Mouse (Mus musculus) embryonic facial prominence, embryonic 12.5 days (tissue): Measurements from ENCODE around the gene Arhgap19. TPM values are rescaled to one million over a fixed set of nuclear protein-coding genes. Genes with fewer than 3 reads are reported as not detected.

ENCODE experiments used
- ATAC-seq: fragments of 200-750 bp; cut with Nextera tagmentation; 2 replicates; pipeline ENCODE4 v1.8.0; 2017; ENCODE audit not compliant: insufficient number of reproducible peaks, insufficient read depth, low FRiP score, low TSS enrichment
- H3K27ac ChIP-seq: fragments of 300-500 bp; sonication (generic); 2 replicates; pipeline ENCODE4 v1.5.1; 2016; ENCODE audit warnings: mild to moderate bottlenecking
- H3K27me3 ChIP-seq: fragments of 300-500 bp; sonication (generic); 2 replicates; pipeline ENCODE4 v1.6.1; 2016; ENCODE audit warnings: mild to moderate bottlenecking, moderate library complexity
- H3K36me3 ChIP-seq: fragments of 300-500 bp; sonication (generic); 2 replicates; pipeline ENCODE4 v1.6.1; 2016; ENCODE audit warnings: mild to moderate bottlenecking
- H3K4me1 ChIP-seq: fragments of 300-500 bp; sonication (generic); 2 replicates; pipeline ENCODE4 v1.6.1; 2016
- H3K4me2 ChIP-seq: fragments of 300-500 bp; sonication (generic); replicated peaks from 2 replicates; pipeline ENCODE4 v1.6.1; 2016; ENCODE audit warnings: mild to moderate bottlenecking, moderate library complexity
- H3K4me3 ChIP-seq: fragments of 300-500 bp; sonication (generic); 2 replicates; pipeline ENCODE4 v1.5.1; 2016; ENCODE audit warnings: mild to moderate bottlenecking
- H3K9ac ChIP-seq: fragments of 300-500 bp; sonication (generic); 2 replicates; pipeline ENCODE4 v1.6.1; 2016; ENCODE audit warnings: mild to moderate bottlenecking, moderate library complexity
- H3K9me3 ChIP-seq: fragments of 300-500 bp; sonication (generic); 2 replicates; pipeline ENCODE4 v1.6.1; 2016; ENCODE audit warnings: mild to moderate bottlenecking, moderate library complexity
- WGBS: fragments of 180-500 bp; shearing (Covaris S2); methylation state at CpG from one replicate; pipeline ENCODE4 v1.1.7; 2016; 5-methylcytosine and 5-hydroxymethylcytosine counted together
- polyA plus RNA-seq: library from polyadenylated mRNA; unstranded; fragments of >200 nt; fragmentation: Nextera tagmentation; extraction: Ambion mirVana; gene quantifications from 2 replicates; pipeline ENCODE4 v1.2.1, GENCODE M21; 2016

Gene Arhgap19
- polyA plus RNA-seq, 1 experiment from 2014 or later = 33.1 TPM

GRCm38 (mm10) chr19:41830106-41831031, 28.5 kb upstream of the Arhgap19 start:
- peak; percentile 37; the same call in 1 of the 2 replicates for ATAC-seq
- peak overlapping the region; percentile 99 for H3K4me2 ChIP-seq
- peak overlapping the region; percentile 74 for H3K27ac ChIP-seq
- peak overlapping the region; percentile 79 for H3K4me3 ChIP-seq
- no peaks in the 10 kb centered on the region for H3K9me3 ChIP-seq
- peaks cover 24% of the 10 kb centered on the region for H3K27me3 ChIP-seq
- H3K4me1 ChIP-seq = peaks cover 16% of the 10 kb centered on the region
- WGBS = under 1% methylated on average over 108 of the region's 112 CpGs
- H3K9ac ChIP-seq = peak overlapping the region; percentile 74
- no peaks in the 10 kb centered on the region for H3K36me3 ChIP-seq

GRCm38 (mm10) chr19:41829381-41830105, 27.7 kb upstream of the Arhgap19 start, which contains the start of gene Frat1:
TSS of gene Frat1 (plus strand) at chr19:41829970.
- H3K4me1 ChIP-seq = peaks cover 13% of the 10 kb centered on the region
- 1% methylated on average over 39 of the region's 39 CpGs for WGBS
- H3K27ac ChIP-seq = peak within 1 kb of the TSS; percentile 74
- H3K4me3 ChIP-seq = peak within 1 kb of the TSS; percentile 79
- peaks cover 24% of the 10 kb centered on the region for H3K27me3 ChIP-seq
- peak; percentile 93 for ATAC-seq
- H3K36me3 ChIP-seq = no peaks in the 10 kb centered on the region
- peak within 1 kb of the TSS; percentile 74 for H3K9ac ChIP-seq
- no peaks in the 10 kb centered on the region for H3K9me3 ChIP-seq
- peak within 1 kb of the TSS; percentile 99 for H3K4me2 ChIP-seq

GRCm38 (mm10) chr19:41828941-41829340, 27.1 kb upstream of the Arhgap19 start:
- Histone ChIP-seq H3K4me3 (peak overlapping the region; percentile 79), H3K4me1 (peaks cover 13% of the 10 kb centered on the region), H3K9me3 (no peaks in the 10 kb centered on the region), H3K36me3 (no peaks in the 10 kb centered on the region), H3K4me2 (peak overlapping the region; percentile 99), H3K27ac (no peak overlapping the region), H3K9ac (no peak overlapping the region), H3K27me3 (peaks cover 24% of the 10 kb centered on the region)
- 74% methylated on average over 3 of the region's 3 CpGs for WGBS
- no peak for ATAC-seq

- Histone ChIP-seq H3K9ac (no peak overlapping the region), H3K36me3 (no peaks in the 10 kb centered on the region), H3K27ac (no peak overlapping the region), H3K9me3 (no peaks in the 10 kb centered on the region), H3K4me1 (peaks cover 7% of the 10 kb centered on the region), H3K4me2 (no peak overlapping the region), H3K4me3 (no peak overlapping the region), H3K27me3 (peaks cover 8% of the 10 kb centered on the region)
- 83% methylated on average over 3 of the region's 3 CpGs for WGBS
- ATAC-seq = no peak
Measured at GRCm38 (mm10) chr19:41826529-41826928, 24.7 kb upstream of the Arhgap19 start.

- no peak overlapping the region for H3K9ac ChIP-seq
- no peaks in the 10 kb centered on the region for H3K9me3 ChIP-seq
- H3K36me3 ChIP-seq = no peaks in the 10 kb centered on the region
- 82% methylated on average over 5 of the region's 5 CpGs for WGBS
- H3K27ac ChIP-seq = no peak overlapping the region
- peaks cover 8% of the 10 kb centered on the region; the same call in 1 of the 2 replicates for H3K4me1 ChIP-seq
- H3K4me3 ChIP-seq = no peak overlapping the region
- no peak for ATAC-seq
- H3K27me3 ChIP-seq = no peaks in the 10 kb centered on the region
- no peak overlapping the region for H3K4me2 ChIP-seq
Measured at GRCm38 (mm10) chr19:41824950-41825349, 23.1 kb upstream of the Arhgap19 start.

- ATAC-seq = no peak
- Histone ChIP-seq H3K4me3 (no peak overlapping the region), H3K36me3 (no peaks in the 10 kb centered on the region), H3K9ac (no peak overlapping the region), H3K9me3 (no peaks in the 10 kb centered on the region), H3K27me3 (no peaks in the 10 kb centered on the region), H3K4me2 (no peak overlapping the region), H3K27ac (no peak overlapping the region), H3K4me1 (peaks cover 7% of the 10 kb centered on the region)
- WGBS = 81% methylated on average over 1 of the region's 1 CpGs
Measured at GRCm38 (mm10) chr19:41822589-41822988, 20.7 kb upstream of the Arhgap19 start.

GRCm38 (mm10) chr19:41821436-41821835, 19.6 kb upstream of the Arhgap19 start:
- ATAC-seq = no peak
- no peak overlapping the region for H3K4me2 ChIP-seq
- WGBS = 14% methylated on average over 5 of the region's 5 CpGs

GRCm38 (mm10) chr19:41818749-41819148, 16.9 kb upstream of the Arhgap19 start:
- 81% methylated on average over 4 of the region's 4 CpGs for WGBS
- Histone ChIP-seq H3K36me3 (no peaks in the 10 kb centered on the region), H3K4me3 (no peak overlapping the region), H3K4me1 (peaks cover 19% of the 10 kb centered on the region), H3K4me2 (no peak overlapping the region), H3K27ac (no peak overlapping the region), H3K27me3 (no peaks in the 10 kb centered on the region), H3K9ac (no peak overlapping the region), H3K9me3 (no peaks in the 10 kb centered on the region)
- ATAC-seq = no peak

More at GRCm38 (mm10) chr19:41821436-41821835, 19.6 kb upstream of the Arhgap19 start:
- no peaks in the 10 kb centered on the region for H3K36me3 ChIP-seq
- H3K9me3 ChIP-seq = no peaks in the 10 kb centered on the region
- no peak overlapping the region for H3K4me3 ChIP-seq
- no peaks in the 10 kb centered on the region for H3K27me3 ChIP-seq
- peaks cover 18% of the 10 kb centered on the region for H3K4me1 ChIP-seq
- no peak overlapping the region for H3K9ac ChIP-seq
- no peak overlapping the region for H3K27ac ChIP-seq

- Histone ChIP-seq H3K27ac (peak overlapping the region; percentile 83), H3K9ac (no peak overlapping the region), H3K27me3 (no peaks in the 10 kb centered on the region), H3K9me3 (no peaks in the 10 kb centered on the region), H3K4me2 (0 out of 2 replicates have a peak overlapping the region, but pooled peaks have one; percentile 13), H3K36me3 (no peaks in the 10 kb centered on the region), H3K4me1 (peaks cover 19% of the 10 kb centered on the region), H3K4me3 (no peak overlapping the region)
- ATAC-seq = peak; percentile 77
- WGBS = 37% methylated on average over 10 of the region's 10 CpGs
Measured at GRCm38 (mm10) chr19:41817325-41817724, 15.5 kb upstream of the Arhgap19 start.

- H3K4me1 ChIP-seq = peaks cover 19% of the 10 kb centered on the region
- H3K27me3 ChIP-seq = no peaks in the 10 kb centered on the region
- H3K36me3 ChIP-seq = no peaks in the 10 kb centered on the region
- H3K4me3 ChIP-seq = no peak overlapping the region
- peak; percentile 88 for ATAC-seq
- H3K27ac ChIP-seq = peak overlapping the region; percentile 83
- WGBS = 27% methylated on average over 5 of the region's 5 CpGs
- no peak overlapping the region for H3K9ac ChIP-seq
- no peaks in the 10 kb centered on the region for H3K9me3 ChIP-seq
- 0 out of 2 replicates have a peak overlapping the region, but pooled peaks have one; percentile 13 for H3K4me2 ChIP-seq
Measured at GRCm38 (mm10) chr19:41816915-41817314, 15.1 kb upstream of the Arhgap19 start.

- no peak for ATAC-seq
- no peaks in the 10 kb centered on the region for H3K36me3 ChIP-seq
- WGBS = 40% methylated on average over 5 of the region's 5 CpGs
- H3K27me3 ChIP-seq = no peaks in the 10 kb centered on the region
- peaks cover 17% of the 10 kb centered on the region for H3K4me1 ChIP-seq
- H3K27ac ChIP-seq = peak overlapping the region; percentile 83
- no peak overlapping the region for H3K4me2 ChIP-seq
- H3K9ac ChIP-seq = no peak overlapping the region
- H3K4me3 ChIP-seq = no peak overlapping the region
- H3K9me3 ChIP-seq = no peaks in the 10 kb centered on the region
Measured at GRCm38 (mm10) chr19:41816410-41816809, 14.6 kb upstream of the Arhgap19 start.
